Mouse (Mus musculus) thymus, postnatal 36 days (tissue): ENCODE results near the gene Kalrn.
"Not testable (repeated sequence)": the region's sequence is repeated elsewhere in the genome, so short reads cannot be mapped to it uniquely, and the experiment has no call there.

Experiments
- DNase-seq, 2 experiments: peaks; one replicate each; pipeline ENCODE4 v3.0.0; 2022; ENCODE audit warnings: mixed read lengths in 2 of 2

Kalrn gene

DNA sequence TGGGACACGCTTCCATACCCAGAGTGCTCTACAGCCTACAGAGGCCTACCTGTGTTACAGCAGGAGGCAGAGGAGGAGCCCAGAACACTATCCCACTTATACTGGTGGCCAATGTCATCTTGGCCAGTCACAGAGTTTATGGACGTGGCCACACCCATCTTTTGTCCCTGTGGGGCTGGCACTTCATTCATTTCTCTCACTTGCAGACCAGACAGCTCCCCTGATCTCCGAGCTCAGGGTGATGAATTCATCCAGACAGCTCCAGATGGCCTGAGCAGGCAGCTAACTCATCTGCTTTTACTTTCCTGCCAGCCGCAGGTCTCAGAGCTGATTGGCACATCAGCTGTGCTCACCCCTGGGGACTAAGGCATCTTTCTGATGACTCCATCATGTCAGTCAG, 267.7 kb downstream of the Kalrn start:
- no peak for DNase-seq

DNA sequence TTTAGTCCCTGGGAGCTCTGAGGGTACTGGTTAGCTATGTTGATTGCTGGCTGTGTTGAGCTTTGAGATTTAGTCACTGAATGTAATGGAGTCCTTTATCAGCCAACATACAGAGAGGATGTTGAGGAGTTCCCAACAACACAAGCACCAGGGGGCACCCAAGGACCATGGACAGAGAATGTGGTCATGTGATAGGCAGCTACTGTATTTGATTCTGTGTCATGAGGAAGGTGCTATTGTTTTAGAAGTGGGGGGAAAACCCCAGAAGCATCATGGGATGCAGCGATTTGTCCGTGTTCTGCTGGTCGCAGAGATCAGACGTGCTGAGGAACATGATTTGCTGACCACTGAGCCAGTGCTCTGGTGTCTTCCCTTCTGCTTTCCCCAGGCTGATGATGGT, 269.5 kb downstream of the Kalrn start:
- DNase-seq: not testable (repeated sequence)

DNA sequence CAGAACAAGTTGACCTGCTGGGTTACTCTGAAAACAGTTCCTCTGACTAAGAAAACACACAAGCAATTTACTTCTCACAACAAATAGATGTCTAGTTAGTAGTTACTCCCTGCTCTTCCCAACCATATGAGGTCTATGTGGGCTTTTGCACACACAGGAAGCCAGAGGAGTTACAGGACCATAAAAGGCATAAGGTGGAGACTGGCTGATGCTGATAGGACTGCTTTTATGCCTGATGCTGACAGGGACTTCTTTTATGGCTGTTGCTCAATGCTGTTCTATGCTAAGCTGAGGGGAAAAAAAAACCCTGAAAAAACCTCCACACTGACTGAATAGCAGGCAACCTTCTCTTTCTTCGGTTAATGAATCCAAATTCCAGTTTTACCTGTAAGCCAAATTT, 270.8 kb downstream of the Kalrn start:
- no peak for DNase-seq

DNA sequence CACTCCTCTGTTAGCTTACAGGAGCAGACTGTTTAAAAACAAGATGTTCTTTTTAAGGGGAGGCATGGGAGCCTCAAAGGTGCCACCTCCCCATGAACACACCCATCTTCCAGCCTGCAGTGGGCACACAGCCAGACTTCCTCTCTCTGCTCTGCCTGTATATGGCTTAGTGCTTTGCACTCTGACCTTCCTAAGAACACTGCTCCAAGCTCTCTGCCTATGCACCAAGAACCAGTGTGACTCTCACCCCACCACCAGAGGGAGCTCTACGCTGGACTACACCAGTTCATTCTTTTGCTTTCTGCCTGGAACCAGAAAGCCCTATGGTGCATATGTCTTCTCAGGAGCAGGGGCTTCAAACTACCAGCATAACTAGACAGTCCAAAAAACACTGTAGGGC, 271.3 kb downstream of the Kalrn start:
- no peak for DNase-seq

DNA sequence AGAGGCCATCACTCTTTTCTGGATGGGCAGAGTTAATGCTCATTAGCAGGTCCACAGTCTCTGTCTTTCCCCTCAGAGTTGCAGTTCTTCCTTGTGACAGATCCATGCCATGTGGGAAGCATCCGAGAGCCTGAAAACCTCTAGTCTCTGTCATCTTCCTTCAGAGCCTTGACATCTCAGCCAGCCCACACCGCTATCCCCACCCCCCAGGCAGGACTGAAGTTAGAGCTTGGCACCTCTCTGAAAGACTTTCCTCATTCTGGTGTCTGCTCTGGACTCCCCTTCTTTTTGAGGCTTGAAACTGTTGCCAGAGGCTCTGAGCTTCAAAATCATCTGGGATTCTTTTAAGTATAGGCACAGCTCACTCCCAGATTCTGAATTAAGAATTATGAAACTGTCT, 274.1 kb downstream of the Kalrn start:
- no peak for DNase-seq

DNA sequence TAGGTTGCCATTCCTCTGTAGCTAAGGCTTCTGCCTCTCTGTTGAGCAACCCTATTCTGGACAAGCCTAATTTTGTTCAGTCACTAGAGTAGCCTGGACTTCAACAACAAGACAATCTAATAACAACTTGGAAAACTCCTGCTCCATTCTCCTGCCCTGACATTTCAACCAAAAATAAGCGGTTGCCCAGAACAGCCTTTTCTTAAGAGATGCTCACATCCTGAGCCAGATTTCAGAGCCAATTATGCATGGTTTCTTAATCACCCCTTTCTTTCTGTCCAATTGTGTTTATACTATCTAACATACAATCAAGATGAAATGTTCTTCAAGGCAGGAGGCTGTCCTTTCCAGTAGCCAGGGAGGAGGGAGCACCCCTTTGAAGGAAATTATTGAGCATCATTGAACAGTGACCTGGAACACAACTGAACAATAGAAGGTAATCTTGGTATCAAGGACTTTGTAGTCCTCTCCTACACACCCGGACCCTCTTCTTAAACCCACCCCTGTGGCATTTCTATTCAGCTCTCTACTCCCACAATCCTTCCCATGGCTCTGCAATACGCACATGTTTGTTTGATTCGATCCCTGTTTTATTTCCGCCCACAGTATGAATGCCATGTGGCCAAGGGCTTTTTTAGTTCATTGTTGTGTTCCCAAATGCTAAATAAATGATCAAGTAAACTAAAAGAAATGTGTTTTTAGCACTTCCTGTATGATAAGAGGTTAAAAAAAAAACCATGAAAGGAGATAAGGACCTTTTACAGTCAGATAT, 275.2 kb downstream of the Kalrn start:
- no peak for DNase-seq

DNA sequence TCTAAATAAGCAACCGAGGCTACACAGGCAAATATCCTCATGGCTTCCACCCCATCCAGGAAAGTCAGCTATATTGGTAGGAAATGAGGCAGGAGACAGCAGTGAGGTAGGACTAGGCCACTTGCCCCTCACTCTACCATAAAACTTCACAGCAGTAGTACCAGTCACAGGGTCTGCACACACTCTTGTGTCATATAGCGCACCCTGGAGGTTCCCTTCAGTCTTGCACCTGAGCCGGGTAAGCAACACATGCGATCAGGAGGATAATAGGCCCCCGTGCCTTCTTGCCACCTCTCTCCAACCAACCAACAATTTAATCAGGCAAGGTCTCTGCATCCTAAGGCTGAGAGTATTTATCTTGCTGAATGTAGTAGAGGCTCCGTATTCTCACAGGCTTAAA, 278.8 kb downstream of the Kalrn start:
- DNase-seq: peak; percentile 15 to 25

- no peak for DNase-seq
These were observed 279.7 kb downstream of the Kalrn start for GRCm38 (mm10) chr16:34293675-34294074.

GRCm38 (mm10) chr16:34289583-34289982, 283.7 kb downstream of the Kalrn start:
- DNase-seq: no peak

DNA sequence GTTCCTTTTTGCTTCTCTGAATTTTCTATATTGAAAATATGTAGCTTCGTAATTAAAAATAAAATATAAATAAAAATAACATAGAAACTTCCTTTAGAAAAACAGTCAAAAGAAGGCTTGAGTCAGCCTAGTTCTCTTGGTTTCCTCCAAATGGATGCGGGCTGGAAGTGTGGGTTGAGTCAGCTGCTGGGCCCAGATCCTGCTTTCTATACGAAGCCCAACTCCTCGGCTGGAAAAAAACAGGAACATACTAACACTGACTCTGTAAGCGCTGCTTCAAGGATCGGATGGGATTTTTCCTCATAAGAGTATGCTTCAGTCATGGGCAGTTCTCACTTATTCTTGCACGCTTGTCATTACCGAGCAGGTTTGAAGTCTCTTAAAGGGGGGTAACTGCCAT, 291.3 kb downstream of the Kalrn start:
- DNase-seq: no peak

DNA sequence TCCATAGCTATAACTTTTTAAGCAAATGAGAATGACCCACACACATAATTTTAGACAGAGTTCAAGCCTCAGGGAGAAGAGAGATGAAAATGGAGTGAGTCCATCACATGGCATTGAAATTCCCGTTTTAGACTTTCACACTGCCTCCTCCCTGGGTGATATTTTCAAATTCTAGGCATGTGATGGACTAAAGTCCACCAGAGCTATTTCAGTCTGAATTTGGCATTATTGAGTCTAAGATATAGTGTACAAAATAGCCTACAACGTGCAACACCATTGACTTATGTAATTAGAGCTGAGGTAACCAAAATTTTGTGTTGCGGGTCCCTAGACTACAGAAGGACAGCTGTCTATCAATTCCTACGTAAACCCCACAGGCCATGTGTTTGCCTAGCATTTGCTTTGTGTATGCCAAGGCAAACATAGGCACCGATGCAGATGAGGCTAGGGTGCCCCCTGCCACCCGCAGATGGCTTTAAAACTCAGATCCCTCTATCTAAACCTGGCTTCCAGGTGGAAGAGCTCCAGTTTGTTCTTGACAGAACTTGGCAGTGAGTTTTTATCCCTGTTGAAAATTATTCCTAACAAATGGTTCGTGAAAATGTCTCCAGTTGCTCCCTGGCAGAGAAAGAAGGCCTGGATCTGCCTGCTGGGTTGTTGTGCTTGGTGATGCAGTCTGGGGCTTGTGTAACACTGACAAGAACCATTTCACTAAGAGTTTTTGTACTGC, 293.5 kb downstream of the Kalrn start:
- no peak for DNase-seq

- no peak for DNase-seq
These were observed 295.0 kb downstream of the Kalrn start for GRCm38 (mm10) chr16:34278249-34278790.

DNA sequence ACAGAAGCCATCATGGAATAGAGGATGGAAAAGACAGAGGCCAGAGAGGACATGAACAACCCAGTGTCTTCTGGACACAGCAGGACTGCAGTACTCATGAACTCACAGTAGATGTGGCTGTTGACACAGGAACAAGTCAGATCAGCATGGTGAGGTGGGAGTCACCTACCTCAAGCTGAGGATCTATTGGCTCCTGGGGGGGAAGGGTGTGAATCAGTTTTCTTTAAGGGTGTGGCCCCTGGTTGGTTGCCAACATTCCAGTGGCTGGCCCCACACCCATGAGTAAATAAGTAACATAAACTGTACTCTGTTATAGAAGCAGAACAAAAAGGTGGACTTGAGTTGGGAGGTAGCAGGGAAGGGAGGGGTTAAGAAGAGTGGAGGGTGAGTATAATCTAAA, 298.7 kb downstream of the Kalrn start:
- DNase-seq: no peak

DNA sequence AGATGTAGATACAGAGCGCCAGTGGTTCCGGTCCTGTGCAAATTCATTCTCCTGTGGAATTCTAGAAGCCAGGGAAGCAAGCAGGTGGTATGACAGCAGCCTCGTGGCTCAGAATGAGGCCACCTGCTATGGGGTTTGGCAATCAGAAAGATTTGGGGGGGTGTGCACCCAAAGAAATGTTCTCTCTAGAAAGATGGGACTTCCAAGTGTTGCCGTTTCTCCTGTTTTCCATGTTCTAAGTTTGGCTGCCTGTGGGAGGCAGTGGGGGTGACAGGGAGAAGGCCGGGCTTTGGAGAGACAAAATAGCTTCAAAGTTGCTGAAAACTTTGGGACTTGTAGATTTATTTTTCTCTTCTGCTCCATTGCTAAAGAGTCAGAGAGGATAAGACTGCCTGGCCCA, 301.9 kb downstream of the Kalrn start:
- DNase-seq: no peak

DNA sequence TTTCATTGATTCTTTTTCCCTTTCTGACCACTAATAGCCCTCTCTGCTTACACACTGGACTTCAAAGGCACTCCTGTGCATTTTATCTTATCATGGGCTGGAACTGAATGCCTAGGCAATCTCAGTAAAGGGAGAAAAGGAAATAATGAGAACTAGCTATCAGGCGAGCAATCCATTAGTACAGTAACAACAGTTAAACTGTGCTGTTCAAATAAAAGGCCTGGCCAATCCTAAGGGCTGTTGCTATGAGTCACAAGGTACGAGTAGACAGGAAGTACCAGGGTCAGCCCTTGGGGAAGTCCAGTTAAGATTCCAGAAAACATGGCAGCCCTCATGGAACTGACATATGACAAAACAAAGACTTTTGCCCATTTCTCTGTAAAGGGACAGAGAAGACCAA, 302.7 kb downstream of the Kalrn start:
- DNase-seq: no peak

DNA sequence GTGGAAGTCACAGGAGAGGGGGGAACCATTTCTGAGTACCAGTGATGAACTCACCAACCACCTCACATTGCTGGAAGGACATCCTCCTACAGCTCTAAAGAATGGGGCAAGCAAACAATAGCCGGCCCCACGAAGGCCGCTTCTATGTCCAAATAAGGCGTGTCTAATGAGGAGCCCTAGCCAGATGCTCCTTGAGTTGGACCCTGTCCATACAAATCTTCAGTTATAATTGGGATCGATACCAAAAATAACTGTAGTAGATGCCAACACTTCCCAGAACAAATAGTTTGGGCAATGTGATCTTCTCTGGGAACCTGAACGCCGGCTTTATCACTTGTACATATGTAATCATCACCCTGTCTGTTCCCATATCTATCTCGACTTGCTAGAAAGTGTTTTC, 303.7 kb downstream of the Kalrn start:
- no peak for DNase-seq

DNA sequence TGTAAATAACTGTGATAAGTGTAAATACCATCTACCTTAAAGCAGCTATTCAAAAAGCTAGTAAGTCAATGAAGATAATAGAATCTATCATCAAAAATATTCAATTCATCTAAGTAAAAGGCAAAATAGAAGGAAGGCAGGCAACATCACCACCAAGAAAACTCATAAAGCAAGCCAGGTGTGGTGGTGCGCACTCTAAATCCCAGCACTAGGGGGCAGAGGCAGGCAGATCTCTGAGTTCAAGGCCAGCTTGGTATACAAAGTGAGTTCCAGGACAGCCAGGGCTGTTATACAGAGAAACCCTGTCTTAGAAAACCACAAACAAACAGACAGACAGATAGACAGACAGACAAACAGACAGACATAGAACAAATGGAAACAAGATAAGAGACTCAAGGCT, 305.6 kb downstream of the Kalrn start:
- DNase-seq: no peak

GRCm38 (mm10) chr16:34264671-34265070, 308.7 kb downstream of the Kalrn start:
- DNase-seq: no peak

GRCm38 (mm10) chr16:34262731-34263460, 310.4 kb downstream of the Kalrn start:
- DNase-seq: no peak

GRCm38 (mm10) chr16:34260971-34261924, 312.1 kb downstream of the Kalrn start:
- no peak for DNase-seq

GRCm38 (mm10) chr16:34254646-34255022, 318.7 kb downstream of the Kalrn start:
- no peak for DNase-seq

GRCm38 (mm10) chr16:34254002-34254645, 319.2 kb downstream of the Kalrn start:
- DNase-seq: no peak
